Mouse (Mus musculus): ENCODE results near the gene Teddm3. TPM values are rescaled to one million over a fixed set of nuclear protein-coding genes. Genes with fewer than 3 reads are reported as not detected.
"Not testable (repeated sequence)": the region's sequence is repeated elsewhere in the genome, so short reads cannot be mapped to it uniquely, and the experiment has no call there.

Teddm3 gene
- not detected in 2 replicates for polyA plus RNA-seq (2012; rRNA removed)

- not testable (repeated sequence) for H3K27me3 ChIP-seq (ENCODE audit: control insufficient read depth, insufficient read depth, low read length); H3K4me3 ChIP-seq (ENCODE audit: control insufficient read depth, low read depth, low read length); H3K4me1 ChIP-seq (ENCODE audit: control insufficient read depth, insufficient read depth, low read length); H3K27ac ChIP-seq (ENCODE audit: control insufficient read depth, insufficient read depth, low read depth, low read length); H3K36me3 ChIP-seq (ENCODE audit: control insufficient read depth, insufficient read depth, low read length)
Measured at GRCm38 (mm10) chr16:21153900-21154299, at the start of gene Teddm3. Teddm3 (minus strand) TSS chr16:21154000.

GRCm38 (mm10) chr16:21202731-21203130 lies 48.9 kb upstream of the Teddm3 start:
- TF ChIP-seq CTCF (IDR thresholded peaks at IDR 0.05; ENCODE audit: control insufficient read depth, insufficient read depth, insufficient replicate concordance, low read depth, low read length) (no peak), POLR2A (IDR thresholded peaks at IDR 0.05; ENCODE audit: control insufficient read depth, low read depth, low read length) (no peak)
- no peak overlapping the region for H3K4me3 ChIP-seq (ENCODE audit: control insufficient read depth, low read depth, low read length)

GRCm38 (mm10) chr16:21199426-21199825 lies 45.6 kb upstream of the Teddm3 start:
- Histone ChIP-seq H3K4me1 (ENCODE audit: control insufficient read depth, insufficient read depth, low read length) (no peaks in the 10 kb centered on the region), H3K27me3 (ENCODE audit: control insufficient read depth, insufficient read depth, low read length) (no peaks in the 10 kb centered on the region), H3K4me3 (ENCODE audit: control insufficient read depth, low read depth, low read length) (no peak overlapping the region), H3K36me3 (ENCODE audit: control insufficient read depth, insufficient read depth, low read length) (no peaks in the 10 kb centered on the region), H3K27ac (ENCODE audit: control insufficient read depth, insufficient read depth, low read depth, low read length) (no peak overlapping the region)
- TF ChIP-seq CTCF (IDR thresholded peaks at IDR 0.05; ENCODE audit: control insufficient read depth, insufficient read depth, insufficient replicate concordance, low read depth, low read length) (no peak), POLR2A (IDR thresholded peaks at IDR 0.05; ENCODE audit: control insufficient read depth, low read depth, low read length) (no peak)

More at GRCm38 (mm10) chr16:21202731-21203130, 48.9 kb upstream of the Teddm3 start:
- peaks cover 5% of the 10 kb centered on the region; the same call in 1 of the 2 replicates for H3K4me1 ChIP-seq (ENCODE audit: control insufficient read depth, insufficient read depth, low read length)
- H3K36me3 ChIP-seq (ENCODE audit: control insufficient read depth, insufficient read depth, low read length): no peaks in the 10 kb centered on the region
- H3K27ac ChIP-seq (ENCODE audit: control insufficient read depth, insufficient read depth, low read depth, low read length): no peak overlapping the region
- no peaks in the 10 kb centered on the region; the same call in 1 of the 2 replicates for H3K27me3 ChIP-seq (ENCODE audit: control insufficient read depth, insufficient read depth, low read length)

- no peaks in the 10 kb centered on the region for H3K4me1 ChIP-seq (ENCODE audit: control insufficient read depth, insufficient read depth, low read length)
- no peaks in the 10 kb centered on the region for H3K27me3 ChIP-seq (ENCODE audit: control insufficient read depth, insufficient read depth, low read length)
- TF ChIP-seq POLR2A (IDR thresholded peaks at IDR 0.05; ENCODE audit: control insufficient read depth, low read depth, low read length) (no peak), CTCF (IDR thresholded peaks at IDR 0.05; ENCODE audit: control insufficient read depth, insufficient read depth, insufficient replicate concordance, low read depth, low read length) (peak; percentile 44; the same call in 1 of the 2 replicates)
- H3K27ac ChIP-seq (ENCODE audit: control insufficient read depth, insufficient read depth, low read depth, low read length): no peak overlapping the region
- H3K4me3 ChIP-seq (ENCODE audit: control insufficient read depth, low read depth, low read length): no peak overlapping the region
- H3K36me3 ChIP-seq (ENCODE audit: control insufficient read depth, insufficient read depth, low read length): no peaks in the 10 kb centered on the region
Measured at GRCm38 (mm10) chr16:21198529-21198928, 44.7 kb upstream of the Teddm3 start.

GRCm38 (mm10) chr16:21198006-21198405 lies 44.2 kb upstream of the Teddm3 start:
- Histone ChIP-seq H3K4me1 (ENCODE audit: control insufficient read depth, insufficient read depth, low read length) (no peaks in the 10 kb centered on the region), H3K4me3 (ENCODE audit: control insufficient read depth, low read depth, low read length) (no peak overlapping the region), H3K36me3 (ENCODE audit: control insufficient read depth, insufficient read depth, low read length) (no peaks in the 10 kb centered on the region), H3K27ac (ENCODE audit: control insufficient read depth, insufficient read depth, low read depth, low read length) (no peak overlapping the region), H3K27me3 (ENCODE audit: control insufficient read depth, insufficient read depth, low read length) (no peaks in the 10 kb centered on the region)
- TF ChIP-seq POLR2A (IDR thresholded peaks at IDR 0.05; ENCODE audit: control insufficient read depth, low read depth, low read length): no peak

- no peaks in the 10 kb centered on the region for H3K4me1 ChIP-seq (ENCODE audit: control insufficient read depth, insufficient read depth, low read length)
- no peak overlapping the region for H3K27ac ChIP-seq (ENCODE audit: control insufficient read depth, insufficient read depth, low read depth, low read length)
- H3K36me3 ChIP-seq (ENCODE audit: control insufficient read depth, insufficient read depth, low read length): no peaks in the 10 kb centered on the region
- no peaks in the 10 kb centered on the region for H3K27me3 ChIP-seq (ENCODE audit: control insufficient read depth, insufficient read depth, low read length)
- no peak for TF ChIP-seq CTCF (IDR thresholded peaks at IDR 0.05; ENCODE audit: control insufficient read depth, insufficient read depth, insufficient replicate concordance, low read depth, low read length)
- TF ChIP-seq POLR2A (IDR thresholded peaks at IDR 0.05; ENCODE audit: control insufficient read depth, low read depth, low read length): no peak
- no peak overlapping the region for H3K4me3 ChIP-seq (ENCODE audit: control insufficient read depth, low read depth, low read length)
Measured at GRCm38 (mm10) chr16:21197542-21197941, 43.7 kb upstream of the Teddm3 start.

- no peaks in the 10 kb centered on the region for H3K27me3 ChIP-seq (ENCODE audit: control insufficient read depth, insufficient read depth, low read length)
- H3K4me3 ChIP-seq (ENCODE audit: control insufficient read depth, low read depth, low read length): no peak overlapping the region
- H3K36me3 ChIP-seq (ENCODE audit: control insufficient read depth, insufficient read depth, low read length): no peaks in the 10 kb centered on the region
- no peak for TF ChIP-seq POLR2A (IDR thresholded peaks at IDR 0.05; ENCODE audit: control insufficient read depth, low read depth, low read length)
- no peak for TF ChIP-seq CTCF (IDR thresholded peaks at IDR 0.05; ENCODE audit: control insufficient read depth, insufficient read depth, insufficient replicate concordance, low read depth, low read length)
- no peaks in the 10 kb centered on the region for H3K4me1 ChIP-seq (ENCODE audit: control insufficient read depth, insufficient read depth, low read length)
- no peak overlapping the region for H3K27ac ChIP-seq (ENCODE audit: control insufficient read depth, insufficient read depth, low read depth, low read length)
Measured at GRCm38 (mm10) chr16:21196576-21196975, 42.8 kb upstream of the Teddm3 start.

- Histone ChIP-seq H3K4me3 (ENCODE audit: control insufficient read depth, low read depth, low read length) (no peak overlapping the region), H3K4me1 (ENCODE audit: control insufficient read depth, insufficient read depth, low read length) (no peaks in the 10 kb centered on the region), H3K36me3 (ENCODE audit: control insufficient read depth, insufficient read depth, low read length) (no peaks in the 10 kb centered on the region), H3K27me3 (ENCODE audit: control insufficient read depth, insufficient read depth, low read length) (no peaks in the 10 kb centered on the region), H3K27ac (ENCODE audit: control insufficient read depth, insufficient read depth, low read depth, low read length) (no peak overlapping the region)
- no peak for TF ChIP-seq POLR2A (IDR thresholded peaks at IDR 0.05; ENCODE audit: control insufficient read depth, low read depth, low read length)
- no peak for TF ChIP-seq CTCF (IDR thresholded peaks at IDR 0.05; ENCODE audit: control insufficient read depth, insufficient read depth, insufficient replicate concordance, low read depth, low read length)
Measured at GRCm38 (mm10) chr16:21195260-21195866, 41.6 kb upstream of the Teddm3 start.

Data from testis, adult 2 months (tissue).